Mouse (Mus musculus): ENCODE data around the gene Trmt1l. TPM values are rescaled to one million over a fixed set of nuclear protein-coding genes. Genes with fewer than 3 reads are reported as not detected.
A peak's percentile ranks its signal among the peaks of the same experiment; 100 is the strongest.

Trmt1l gene
- total RNA-seq, 2 experiments from 2014 or later = 24.6 to 27.6 TPM

DNA sequence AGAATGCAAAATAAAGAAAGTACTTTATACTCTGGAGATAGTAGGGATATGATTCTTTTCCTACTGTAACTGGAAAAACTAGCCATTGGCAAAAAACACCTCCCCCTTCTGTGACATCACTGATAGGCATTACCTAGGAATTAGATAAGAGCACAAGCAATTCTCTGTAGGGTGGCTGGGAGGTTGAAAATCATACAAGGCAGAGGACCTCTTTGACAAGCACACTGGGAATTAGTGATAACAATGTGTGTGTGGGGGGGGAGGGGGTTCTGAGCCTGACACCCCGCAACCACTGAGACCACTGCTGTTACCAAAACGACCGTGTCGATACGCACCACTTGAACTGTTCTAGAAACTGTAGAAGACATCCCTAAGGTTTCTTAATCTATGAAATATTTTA lies 56.4 kb downstream of the Trmt1l start:
- intact Hi-C loops (cut with DNase I) = no loop called here
- DNase-seq (ENCODE audit: low spot score in 2 of 2) = no peak

GRCm38 (mm10) chr1:151489806-151490205 lies 61.5 kb downstream of the Trmt1l start:
- intact Hi-C loops (cut with DNase I) = loop anchor here (5.0 kb wide), 2 partner anchors 72 to 217 kb away; no protein-coding TSS in a partner anchor
- DNase-seq (ENCODE audit: low spot score in 2 of 2) = no peak

GRCm38 (mm10) chr1:151492419-151492818 lies 64.1 kb downstream of the Trmt1l start:
- DNase-seq (ENCODE audit: low spot score in 2 of 2) = no peak
- intact Hi-C loops (cut with DNase I) = loop anchor here (5.0 kb wide), 2 partner anchors 70 to 215 kb away; no protein-coding TSS in a partner anchor

- intact Hi-C loops (cut with DNase I) = loop anchor here (5.0 kb wide), 2 partner anchors 68 to 213 kb away; no protein-coding TSS in a partner anchor
- DNase-seq (ENCODE audit: low spot score in 2 of 2) = no peak
Observed at GRCm38 (mm10) chr1:151493826-151494225, 65.5 kb downstream of the Trmt1l start.

DNA sequence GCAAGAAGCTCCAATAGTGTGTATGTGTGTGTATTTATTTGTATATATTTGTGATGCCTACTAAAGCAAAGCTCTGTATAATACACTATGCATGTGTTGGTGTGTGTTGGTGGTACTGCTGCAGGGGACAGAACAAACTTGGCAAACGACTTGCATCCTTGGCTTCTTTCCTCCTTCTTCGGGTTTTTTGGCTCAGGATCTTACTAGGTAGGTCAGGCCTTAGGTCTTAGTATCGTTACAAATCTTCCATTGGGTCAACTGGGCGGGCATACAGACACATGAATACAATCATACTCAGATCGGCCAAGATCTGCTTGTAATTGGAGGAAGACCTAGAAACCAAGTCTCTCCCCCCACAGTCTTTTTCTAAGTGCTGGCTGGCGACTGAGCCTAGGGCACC lies 66.4 kb downstream of the Trmt1l start:
- intact Hi-C loops (cut with DNase I) = loop anchor here (5.0 kb wide), 2 partner anchors 68 to 213 kb away; no protein-coding TSS in a partner anchor

DNA sequence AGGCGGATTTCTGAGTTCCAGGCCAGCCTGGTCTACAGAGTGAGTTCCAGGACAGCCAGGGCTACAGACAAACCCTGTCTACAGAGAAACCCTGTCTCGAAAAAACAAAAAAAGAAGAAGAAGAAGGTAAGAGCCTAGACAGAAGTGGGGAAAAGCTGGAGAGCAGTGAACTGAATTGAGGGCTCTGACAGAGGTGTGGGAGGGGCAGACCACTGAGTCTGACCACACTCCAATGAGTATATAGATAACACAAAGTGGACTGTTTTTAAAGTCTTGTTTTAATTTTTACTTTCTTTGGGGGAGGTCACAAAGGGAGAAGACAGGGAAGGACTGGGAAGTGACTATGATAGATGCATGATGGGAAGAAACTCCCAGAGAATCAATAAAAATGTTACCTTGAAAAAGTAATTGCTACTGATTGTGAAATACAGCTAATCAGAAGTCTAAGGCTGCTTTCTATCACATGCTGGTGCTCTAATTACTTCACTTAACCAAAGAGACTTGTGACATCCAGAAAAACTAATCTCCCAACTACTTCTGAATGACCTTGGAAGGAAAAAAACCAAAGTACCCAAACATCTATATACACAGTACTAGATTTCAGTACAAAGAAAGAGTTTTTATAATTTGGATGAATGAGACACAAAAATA lies 67.4 kb downstream of the Trmt1l start:
- DNase-seq (ENCODE audit: low spot score in 2 of 2) = no peak
- intact Hi-C loops (cut with DNase I) = no loop called here

More for the DNA sequence above, 66.4 kb downstream of the Trmt1l start:
- DNase-seq (ENCODE audit: low spot score in 2 of 2) = no peak

- intact Hi-C loops (cut with DNase I) = no loop called here
- DNase-seq (ENCODE audit: low spot score in 2 of 2) = peak in 1 of 2 experiments; percentile 21
Observed at GRCm38 (mm10) chr1:151497028-151497427, 68.7 kb downstream of the Trmt1l start.

GRCm38 (mm10) chr1:151497942-151498341 lies 69.6 kb downstream of the Trmt1l start:
- intact Hi-C loops (cut with DNase I) = no loop called here
- DNase-seq (ENCODE audit: low spot score in 2 of 2) = peak in 1 of 2 experiments; percentile 14

GRCm38 (mm10) chr1:151498381-151498780 lies 70.0 kb downstream of the Trmt1l start:
- no peak for DNase-seq (ENCODE audit: low spot score in 2 of 2)
- intact Hi-C loops (cut with DNase I) = no loop called here

GRCm38 (mm10) chr1:151499815-151500501 lies 71.6 kb downstream of the Trmt1l start:
- peak; percentile 17 to 31 for DNase-seq (ENCODE audit: low spot score in 2 of 2)
- intact Hi-C loops (cut with DNase I) = no loop called here

DNA sequence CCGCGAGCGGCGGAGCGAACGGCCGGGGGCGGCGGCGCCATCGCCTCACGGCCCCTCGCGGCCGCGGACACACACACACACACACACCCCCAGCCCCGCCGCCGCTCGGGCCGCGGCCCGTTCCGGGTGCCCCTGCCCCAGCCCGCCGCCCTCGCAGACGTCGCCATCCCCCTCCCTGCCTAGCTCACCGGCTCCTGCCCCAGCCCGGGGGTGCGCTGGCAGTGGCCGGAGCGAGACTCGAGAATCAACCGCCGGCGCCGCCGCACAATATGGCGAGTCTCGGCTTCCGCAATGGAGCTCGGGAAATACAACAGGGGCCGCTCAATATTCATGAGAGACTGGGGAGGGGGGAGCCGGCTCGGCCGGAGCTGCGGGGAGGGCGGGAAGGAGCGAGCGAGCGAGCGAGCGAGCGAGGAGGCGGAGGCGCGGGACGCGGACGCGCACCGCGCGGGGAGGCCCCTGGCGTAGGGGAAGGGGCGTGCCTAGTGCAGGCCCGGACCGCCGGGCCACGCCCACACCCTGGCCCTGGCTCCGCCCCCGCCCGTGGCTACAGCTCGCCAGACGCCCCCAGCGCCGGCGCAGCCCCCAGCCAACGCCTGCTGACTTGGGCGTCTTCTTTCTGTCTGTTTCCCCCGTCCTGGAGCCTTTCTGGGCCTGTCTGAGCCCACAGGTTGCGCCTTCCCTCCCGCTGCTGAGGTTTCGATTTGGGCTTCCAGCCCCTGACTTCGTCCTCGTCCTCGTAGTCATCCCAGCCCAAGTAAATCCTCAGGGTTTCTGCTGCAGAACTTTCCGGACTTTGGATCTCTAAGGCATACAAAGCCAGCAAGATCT lies 72.4 kb downstream of the Trmt1l start, which contains the start of gene Rnf2:
Rnf2 (minus strand) TSS at position 425 of the 831 bp plus-strand sequence.
- intact Hi-C loops (cut with DNase I) = no loop called here
- peak; percentile 82 to 84 for DNase-seq (ENCODE audit: low spot score in 2 of 2)

Small RNA genes within 50 kb of the gene (microRNA-seq; reads per million reads assigned to microRNA genes)
- gene Mir7682 = 3.7 to 6.4 reads per million in 2 experiments

Other genes with a start within 250 kb of the Trmt1l start
- not detected for gene Gm47985, start 246.0 kb upstream of the Trmt1l start, total RNA-seq (2021)
- gene Gm8947, start 236.2 kb upstream of the Trmt1l start, total RNA-seq (2021) = not detected
- not detected for gene Gm47995, start 230.1 kb upstream of the Trmt1l start, total RNA-seq (2021)
- gene 3110040M04Rik, start 224.4 kb upstream of the Trmt1l start, total RNA-seq (2021) = not detected
- not detected for gene Gm47996, start 218.4 kb upstream of the Trmt1l start, total RNA-seq (2021)
- 100 to 1,000 TPM; 125 to 135 TPM for gene Ivns1abp, start 84.1 kb upstream of the Trmt1l start, total RNA-seq (2021)
- gene Swt1, start 87 bp upstream of the Trmt1l start, total RNA-seq (2021) = 1 to 10 TPM; 8.6 to 9.0 TPM
- 10 to 100 TPM; 33.3 to 35.6 TPM for gene Rnf2, start 72.4 kb downstream of the Trmt1l start, total RNA-seq (2021)
- 1 to 10 TPM; 5.4 to 5.9 TPM for gene Fam129a, start 142.6 kb downstream of the Trmt1l start, total RNA-seq (2021)